9 mouse cellular contexts compared by ENCODE assay signal in genomic region chr13:84223018-84223417, GRCm38 (mm10). TPM values are rescaled to one million over a fixed set of nuclear protein-coding genes. Genes with fewer than 3 reads are reported as not detected.
A peak's percentile ranks its signal among the peaks of the same experiment; 100 is the strongest.
DNase-seq lines count a peak whose midpoint lies in the region; ATAC-seq and TF ChIP-seq lines count a peak whose summit lies in the region.
"Had no signal": no experiment of that assay in that cellular context is flagged by ENCODE, and none has a peak within 500 bp of the region (broad histone marks: within the 10 kb centered on the region; RNA-seq: fewer than 3 reads in every experiment).

No protein-coding gene starts in this region.

- no peaks in the 10 kb centered on the region for H3K27me3 ChIP-seq in forebrain, embryonic 12.5 days
- no peaks in the 10 kb centered on the region for H3K27me3 ChIP-seq in liver, embryonic 13.5 days

- no peak for TF ChIP-seq CTCF in gastrocnemius, adult 2 months (IDR thresholded peaks at IDR 0.05)

- DNase-seq in gastrocnemius, adult 2 months: no peak
- DNase-seq in gastrocnemius, postnatal 36 days: no peak
- DNase-seq in A20 (ENCODE audit: low read depth, low spot score): peak; percentile 52
- DNase-seq in liver, embryonic 13.5 days: no peak
- DNase-seq in layer of hippocampus, adult 8-10 months (ENCODE audit: low spot score in 2 of 2): no peak
- no peak for DNase-seq in T-cell, adult 2 months (ENCODE audit: low spot score)
- DNase-seq: B cell, adult 2 months had no signal

- H3K4me2 ChIP-seq in forebrain, embryonic 12.5 days: peak overlapping the region; percentile 90
- H3K4me2 ChIP-seq in liver, embryonic 13.5 days: peak overlapping the region; percentile 91

- H3K9ac ChIP-seq in forebrain, embryonic 12.5 days: peak overlapping the region; percentile 79
- H3K9ac ChIP-seq in liver, embryonic 13.5 days: peak overlapping the region; percentile 82

- no peaks in the 10 kb centered on the region for H3K9me3 ChIP-seq in forebrain, embryonic 12.5 days
- H3K9me3 ChIP-seq in liver, embryonic 13.5 days (replicated peaks): no peaks in the 10 kb centered on the region

- 47% methylated on average over 5 of the region's 5 CpGs for WGBS in forebrain, embryonic 12.5 days
- WGBS in liver, embryonic 13.5 days (ENCODE audit: insufficient replicate concordance): 31% methylated on average over 5 of the region's 5 CpGs

- peak overlapping the region; percentile 91 for H3K27ac ChIP-seq in gastrocnemius, adult 2 months
- 0 out of 2 replicates have a peak overlapping the region, but pooled peaks have one; percentile 80 for H3K27ac ChIP-seq in forebrain, embryonic 12.5 days
- no peak overlapping the region for H3K27ac ChIP-seq in liver, embryonic 13.5 days

- intact Hi-C loops in gastrocnemius, adult 2 months (cut with DNase I): loop anchor here (10.0 kb wide), 1 partner anchor 1822 kb away; the partner anchor contains the start of gene Cox7c
- intact Hi-C loops in gastrocnemius, postnatal 36 days (cut with DNase I): no loop called here

- H3K36me3 ChIP-seq in forebrain, embryonic 12.5 days (replicated peaks): peaks cover 8% of the 10 kb centered on the region
- no peaks in the 10 kb centered on the region for H3K36me3 ChIP-seq in liver, embryonic 13.5 days

- ATAC-seq in forebrain, embryonic 12.5 days (ENCODE audit: low FRiP score): no peak
- ATAC-seq in liver, embryonic 13.5 days (ENCODE audit: low read depth): no peak
- no peak for ATAC-seq in megakaryocyte progenitor cell, adult 5-6 weeks (replicated peaks; ENCODE audit: poor library complexity)

- H3K4me3 ChIP-seq in gastrocnemius, adult 2 months: peak overlapping the region; percentile 88
- H3K4me3 ChIP-seq in forebrain, embryonic 12.5 days (replicated peaks): peak overlapping the region; percentile 80
- H3K4me3 ChIP-seq in liver, embryonic 13.5 days (replicated peaks): peak overlapping the region; percentile 78

- peaks cover 27% of the 10 kb centered on the region for H3K4me1 ChIP-seq in forebrain, embryonic 12.5 days
- H3K4me1 ChIP-seq in liver, embryonic 13.5 days (replicated peaks): peaks cover 16% of the 10 kb centered on the region

RNA-seq across cellular contexts. Expression of gene Tmem161b, which starts 0.9 kb away (rescaled TPM):
- 10 to 100 TPM in 1 of 2 experiments, 1 to 10 TPM in 1; 9.2 to 11.1 TPM for total RNA-seq in gastrocnemius, adult 2 months (2021)
- 10 to 100 TPM; 10.4 to 11.7 TPM for total RNA-seq in gastrocnemius, postnatal 36 days (2021)
- 28.4 and 29.0 TPM in 2 replicates for polyA plus RNA-seq in forebrain, embryonic 12.5 days (2016; fragmentation: Nextera tagmentation; extraction: Ambion mirVana)
- 6.0 and 6.8 TPM in 2 replicates for polyA plus RNA-seq in liver, embryonic 13.5 days (2015; fragmentation: Nextera tagmentation; extraction: Ambion mirVana)
- 17.9 and 21.6 TPM in 2 replicates for total RNA-seq in megakaryocyte progenitor cell, adult 5-6 weeks (2015)
- 12.9 and 14.4 TPM in 2 replicates for total RNA-seq in megakaryocyte progenitor cell, adult 5-6 weeks (2017)
- total RNA-seq in layer of hippocampus, adult 8-10 months (2022): 10 to 100 TPM; 32.0 to 44.4 (median 33.3) TPM
